Mouse (Mus musculus) monocyte, adult 2 months (primary cell): ENCODE data around the gene Acvrl1.
A peak's percentile ranks its signal among the peaks of the same experiment; 100 is the strongest.

ENCODE experiments used
- DNase-seq, 2 experiments: peaks; one replicate each; pipeline ENCODE4 v3.0.0; 2022; ENCODE audit warnings: low spot score in 2 of 2, low read depth in 1 of 2

The Acvrl1 gene

DNA sequence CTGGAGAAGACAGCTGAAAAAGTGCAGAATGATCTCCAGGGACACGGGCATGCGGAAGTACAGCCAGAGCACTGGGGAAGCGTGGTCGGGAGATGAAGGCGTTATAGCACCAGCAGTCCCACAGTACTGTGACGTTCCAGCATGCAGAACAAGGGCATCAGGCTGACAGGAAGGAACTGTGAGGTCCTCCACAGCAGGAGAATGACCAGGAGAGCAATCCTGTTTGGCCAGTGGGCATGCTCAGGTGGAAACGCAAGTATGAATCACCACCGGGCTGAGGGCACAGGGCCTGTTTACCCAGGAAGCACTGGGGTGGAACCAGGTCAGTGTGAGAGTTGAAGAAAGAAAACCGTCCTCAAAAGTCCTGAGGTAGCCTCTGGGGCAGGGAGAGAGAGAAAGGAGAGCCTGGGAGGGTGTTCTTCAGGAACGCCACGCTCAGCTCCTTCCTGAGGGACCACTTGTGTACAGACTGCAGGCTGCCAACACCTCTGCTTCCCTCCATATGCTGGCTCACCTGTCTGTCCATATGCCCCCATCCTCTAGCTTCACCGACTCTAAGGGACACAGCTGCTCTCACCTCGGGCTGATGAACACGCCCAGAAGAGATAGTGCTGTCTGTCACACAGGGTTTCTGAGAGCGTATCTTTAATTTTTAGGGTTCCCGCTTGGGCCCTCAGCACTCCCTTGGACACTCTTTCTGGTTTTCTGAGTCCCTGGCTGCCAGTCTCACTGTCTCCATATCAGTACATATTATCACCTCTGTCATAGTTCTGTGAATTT lies 37.5 kb downstream of the Acvrl1 start:
- no peak for DNase-seq

DNA sequence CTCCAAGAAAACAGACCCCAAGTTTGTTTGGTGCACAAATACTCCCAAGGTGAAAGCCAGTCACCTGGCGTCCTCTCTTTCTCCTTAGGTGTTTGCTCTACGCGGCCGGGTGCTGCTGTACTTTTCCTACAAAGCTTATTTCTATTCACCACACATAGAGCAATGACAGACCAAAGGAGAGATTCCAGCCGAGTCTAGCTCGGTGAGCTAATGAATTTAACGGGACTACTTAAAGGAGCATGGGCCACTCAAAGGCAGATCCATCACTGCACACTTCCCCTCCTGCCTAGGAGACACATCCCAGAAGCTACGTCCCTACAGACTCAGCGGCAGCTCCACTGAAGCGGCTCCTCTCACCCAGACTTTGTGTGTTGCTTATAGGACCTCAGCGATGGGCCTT lies 39.2 kb downstream of the Acvrl1 start:
- DNase-seq = no peak

DNA sequence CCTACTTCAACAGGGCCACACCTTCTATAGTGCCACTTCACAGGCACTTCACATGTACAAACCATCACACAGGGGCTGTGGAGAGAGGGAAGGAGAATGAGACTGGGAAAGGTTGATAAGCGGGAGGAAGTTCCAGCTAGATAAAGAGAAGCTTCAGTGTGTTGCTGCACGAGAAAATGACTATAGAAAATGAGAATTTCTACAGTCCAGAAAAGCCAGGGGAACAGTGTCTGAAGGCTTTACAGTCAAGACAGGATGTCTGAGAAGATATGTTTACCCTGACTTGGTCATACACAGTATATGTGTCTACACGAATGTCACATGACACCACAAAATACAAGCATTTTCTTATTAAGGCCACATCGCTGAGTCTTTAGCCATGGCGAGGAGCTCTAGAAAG lies 41.6 kb downstream of the Acvrl1 start:
- DNase-seq = no peak

DNA sequence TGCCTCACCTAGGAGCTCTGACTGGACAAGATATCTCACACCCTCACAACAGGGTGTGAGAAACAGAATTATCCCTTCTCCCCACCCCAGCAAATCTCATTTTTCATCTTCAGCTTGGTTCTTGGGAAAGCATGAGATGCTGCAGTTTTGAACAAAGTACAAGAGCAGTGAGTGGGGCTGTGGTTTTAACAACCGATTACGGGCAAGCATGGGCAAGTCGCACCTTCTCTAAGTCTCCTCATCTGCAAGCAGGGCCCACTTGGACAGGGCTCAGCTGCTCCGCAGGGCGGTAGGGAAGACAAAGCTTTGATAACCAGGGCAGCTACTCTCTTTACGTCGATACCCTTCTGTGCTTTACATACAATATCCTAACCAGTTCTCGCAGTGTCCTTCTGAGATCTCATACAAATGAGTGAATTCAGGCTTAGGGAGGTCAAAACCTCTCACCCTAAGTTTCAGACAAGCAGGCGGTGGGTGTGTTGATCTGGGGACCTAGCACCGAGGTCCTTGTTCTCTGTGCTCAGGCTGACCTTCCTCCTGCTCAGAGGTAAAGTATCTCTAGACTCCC lies 42.2 kb downstream of the Acvrl1 start:
- DNase-seq = no peak

DNA sequence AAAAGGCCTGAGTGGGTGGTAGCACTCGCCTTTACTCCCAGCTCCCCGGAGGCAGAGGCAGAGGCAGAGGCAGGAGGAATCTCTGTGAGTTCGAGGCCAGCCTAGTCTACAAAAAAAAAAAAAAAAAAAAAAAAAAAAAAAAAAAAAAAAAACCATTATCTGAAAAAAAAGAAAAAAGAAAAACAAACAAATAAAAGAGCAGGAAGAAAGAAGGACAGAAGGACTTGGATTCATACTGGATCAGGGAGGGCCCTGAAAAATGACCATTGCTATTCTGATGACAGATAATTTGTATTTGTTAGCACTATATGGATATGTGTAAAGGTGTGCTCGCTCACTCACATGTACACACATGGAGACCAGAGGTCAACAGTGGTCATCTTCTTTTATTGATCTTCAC lies 43.0 kb downstream of the Acvrl1 start:
- DNase-seq = no peak

DNA sequence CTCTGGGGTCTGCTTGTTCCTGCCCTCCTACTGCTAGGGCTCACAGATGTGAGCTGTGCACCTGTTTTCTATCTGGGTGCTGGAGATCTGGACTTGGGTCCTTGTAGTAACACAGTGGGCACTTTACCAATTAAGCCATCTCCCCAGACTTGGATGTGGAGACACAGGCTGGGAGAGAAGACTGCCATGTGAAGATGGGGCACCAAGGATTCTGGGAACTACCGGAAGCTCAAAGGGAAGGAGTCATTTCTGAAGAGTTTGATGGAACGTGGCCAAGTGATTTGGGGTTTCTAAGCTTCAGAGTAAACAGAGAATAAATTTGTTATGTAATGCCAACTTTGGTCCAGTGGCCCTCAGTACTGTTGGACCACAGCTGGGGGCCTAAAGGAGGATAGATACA lies 43.7 kb downstream of the Acvrl1 start:
- DNase-seq = no peak

DNA sequence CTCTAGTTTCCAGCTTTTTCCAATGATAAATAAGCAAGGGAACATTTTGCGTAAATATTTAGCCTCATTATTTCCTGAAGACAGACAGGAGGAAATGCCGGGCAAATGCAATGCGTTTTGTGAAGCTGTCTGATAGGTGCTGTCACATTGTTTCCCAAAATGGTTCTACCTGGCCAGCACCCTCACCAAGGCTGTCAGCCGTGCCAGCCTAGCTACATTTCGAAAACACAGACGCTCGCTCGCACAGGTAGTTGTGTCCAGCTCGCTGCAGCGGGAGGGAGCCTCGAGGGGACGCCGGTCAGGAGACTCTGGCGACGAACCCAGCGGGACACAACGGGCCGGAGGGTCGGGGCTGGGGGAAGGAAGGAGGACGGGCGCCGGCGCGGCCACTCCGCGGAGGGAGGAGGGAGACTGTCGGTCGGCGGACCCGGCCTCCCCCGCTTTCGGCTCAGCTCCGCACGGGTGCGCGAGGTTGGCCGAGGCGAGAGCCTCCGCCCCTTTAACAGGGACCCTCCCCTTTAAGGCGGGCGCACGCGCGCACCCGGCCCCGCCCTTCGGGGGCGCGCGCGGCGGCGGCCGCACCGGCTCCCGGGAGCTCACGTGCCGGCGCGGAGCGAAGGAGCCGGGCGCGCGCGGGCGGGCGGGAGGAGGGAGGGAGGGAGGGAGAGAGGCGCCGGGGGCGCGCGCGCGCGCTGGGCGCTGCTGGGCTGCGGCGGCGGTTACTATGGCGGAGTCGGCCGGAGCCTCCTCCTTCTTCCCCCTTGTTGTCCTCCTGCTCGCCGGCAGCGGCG lies 45.3 kb downstream of the Acvrl1 start, which contains the start of gene Acvr1b:
Gene Acvr1b, plus strand, starts transcription at position 647 of the 791 bp plus-strand sequence.
- peak; percentile 44 to 75 for DNase-seq

DNA sequence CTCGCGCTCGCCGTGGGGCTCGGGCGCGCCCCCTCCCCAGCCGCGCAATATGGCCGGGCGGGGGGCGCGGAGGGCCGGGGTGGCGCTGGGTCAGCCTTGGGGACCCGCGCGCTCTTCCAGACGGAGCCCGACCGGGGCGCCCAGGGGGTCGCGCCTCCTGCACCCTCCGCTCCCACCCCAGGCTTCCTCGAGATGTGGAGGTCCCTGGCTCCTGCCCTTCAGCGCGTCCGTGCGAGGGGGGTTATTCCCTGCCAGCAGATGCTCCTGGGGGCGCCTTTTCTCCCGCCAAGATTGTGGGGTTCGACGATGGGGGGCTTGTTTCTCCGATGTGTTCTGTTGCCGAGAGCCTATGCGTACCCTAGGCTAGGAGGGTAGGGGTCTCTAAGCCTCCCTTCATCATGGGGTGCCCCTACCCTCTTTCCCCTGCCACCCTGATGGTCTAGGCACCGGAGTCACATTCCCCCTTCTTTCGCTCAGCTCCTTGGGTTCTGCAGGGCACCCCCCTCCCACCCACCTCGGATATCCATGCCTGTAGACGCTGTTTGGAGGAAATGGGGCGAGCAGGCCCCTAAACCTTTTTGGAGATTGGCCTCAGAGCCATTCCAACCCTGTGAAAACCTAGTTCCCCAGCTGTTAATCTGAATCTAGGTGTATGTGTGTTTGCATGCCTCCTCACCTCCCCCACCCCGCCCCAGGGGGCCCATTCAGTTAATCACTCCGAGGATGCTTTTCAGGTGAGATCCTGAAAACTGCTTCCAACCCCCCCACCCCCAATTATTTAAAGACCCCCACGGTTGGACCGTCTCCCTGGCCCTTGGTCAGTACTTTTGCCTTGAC lies 46.2 kb downstream of the Acvrl1 start:
- no peak for DNase-seq

DNA sequence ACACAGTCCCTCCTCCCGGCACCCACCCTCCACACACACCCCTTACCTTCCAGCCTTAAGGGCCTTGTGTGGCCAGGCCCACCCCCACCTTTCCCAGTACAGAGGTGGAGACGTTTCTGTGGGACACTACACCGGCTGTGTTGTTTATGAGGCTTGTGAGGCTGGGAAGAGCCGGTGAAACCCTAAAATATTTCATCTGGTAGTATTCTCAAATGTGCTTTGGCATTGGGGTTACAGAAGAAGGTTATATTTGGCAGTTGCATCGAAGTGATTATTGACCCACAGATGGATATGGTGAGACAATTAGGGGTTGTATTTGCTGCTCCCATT lies 46.8 kb downstream of the Acvrl1 start:
- no peak for DNase-seq

DNA sequence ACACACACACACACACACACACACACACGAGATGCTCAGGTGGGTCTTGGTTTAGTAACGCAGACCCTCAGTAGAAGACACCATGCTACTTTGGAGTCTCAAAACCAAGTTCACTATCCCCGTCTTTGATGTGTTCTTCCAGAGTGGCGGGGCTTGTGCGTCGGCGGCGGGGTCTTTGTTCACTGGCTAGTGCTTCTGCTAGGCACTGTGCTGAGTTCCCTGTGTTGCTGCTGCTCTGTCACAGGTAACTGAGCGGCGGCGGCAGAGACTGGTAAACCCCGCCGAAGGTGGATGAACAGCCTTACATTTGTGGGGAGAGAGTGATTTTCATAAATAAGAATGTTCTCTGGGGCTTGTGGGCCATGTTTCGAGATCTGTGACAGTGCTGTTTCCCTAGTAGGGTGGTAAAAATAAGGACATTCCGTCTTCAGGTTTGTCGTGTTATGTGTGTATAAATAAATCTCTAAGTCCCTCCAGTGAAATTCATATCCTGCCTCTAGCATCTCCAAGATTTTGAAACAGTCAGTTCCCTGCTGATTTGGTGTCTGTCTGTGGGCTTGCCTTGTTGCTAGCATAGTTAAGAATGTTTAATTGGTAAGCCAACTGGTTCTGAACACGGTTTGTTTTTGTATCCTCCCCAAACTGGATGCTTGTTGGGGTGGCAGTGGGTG lies 47.4 kb downstream of the Acvrl1 start:
- DNase-seq = no peak

DNA sequence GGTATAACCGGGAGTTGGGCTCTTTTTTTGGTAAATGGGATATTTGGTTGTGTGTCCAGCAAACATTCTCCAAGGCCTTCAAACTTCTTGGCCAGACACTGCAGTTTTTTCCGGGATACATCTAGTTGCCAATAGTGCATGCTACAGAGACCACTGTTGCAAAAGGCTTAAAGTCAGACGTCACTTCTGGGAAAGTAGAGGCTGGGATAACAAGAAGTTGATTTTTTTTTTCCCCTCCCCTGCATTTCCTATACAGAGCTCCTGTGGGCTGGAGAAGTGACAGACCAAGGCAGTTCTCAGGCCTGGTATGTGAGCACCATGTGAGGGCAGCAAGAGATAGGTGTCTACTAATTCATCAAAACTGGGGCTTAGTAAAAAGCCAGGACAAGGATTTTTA lies 48.0 kb downstream of the Acvrl1 start:
- DNase-seq = no peak

DNA sequence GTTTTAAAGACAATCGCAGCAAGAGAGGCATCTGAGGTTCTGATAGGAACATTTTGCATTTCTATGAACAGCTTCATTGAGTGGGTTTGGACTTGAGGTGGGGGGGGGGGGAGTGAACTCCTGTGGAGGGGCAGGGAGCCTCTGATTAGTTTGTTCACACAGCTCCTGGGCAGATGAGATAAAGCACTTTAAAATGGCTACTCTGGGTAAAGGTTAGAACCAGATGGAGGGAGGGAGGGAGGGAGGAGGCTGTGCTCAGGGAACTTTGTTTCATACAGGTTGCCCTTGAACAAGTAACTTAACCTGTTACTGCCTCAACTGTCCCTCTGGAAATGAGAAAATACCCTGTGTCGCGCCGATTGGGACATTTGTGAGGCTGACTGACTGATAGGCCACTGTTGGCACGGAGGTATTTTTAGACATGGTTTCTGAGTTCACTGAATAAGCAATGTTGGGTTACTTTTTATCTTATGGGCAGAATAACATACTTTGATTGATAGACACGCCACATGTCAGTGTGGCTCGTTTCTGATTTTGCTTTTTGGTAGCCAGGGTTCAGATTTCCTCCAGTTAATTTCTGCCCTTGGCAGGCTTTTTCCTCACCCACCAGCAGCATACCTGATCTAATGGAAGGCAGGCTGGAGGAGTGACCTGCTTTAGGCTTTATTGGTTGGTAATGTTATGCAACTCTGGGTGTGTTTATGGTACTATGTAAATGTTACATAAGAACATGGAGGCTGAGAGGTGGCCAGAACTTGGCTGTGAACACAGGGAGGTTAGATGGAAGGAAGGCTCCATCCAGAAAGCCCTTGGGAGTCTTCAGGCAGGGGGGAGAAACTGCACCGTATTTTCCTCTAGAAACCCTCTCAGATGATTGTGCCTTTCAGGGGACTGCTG lies 48.7 kb downstream of the Acvrl1 start:
- DNase-seq = no peak

DNA sequence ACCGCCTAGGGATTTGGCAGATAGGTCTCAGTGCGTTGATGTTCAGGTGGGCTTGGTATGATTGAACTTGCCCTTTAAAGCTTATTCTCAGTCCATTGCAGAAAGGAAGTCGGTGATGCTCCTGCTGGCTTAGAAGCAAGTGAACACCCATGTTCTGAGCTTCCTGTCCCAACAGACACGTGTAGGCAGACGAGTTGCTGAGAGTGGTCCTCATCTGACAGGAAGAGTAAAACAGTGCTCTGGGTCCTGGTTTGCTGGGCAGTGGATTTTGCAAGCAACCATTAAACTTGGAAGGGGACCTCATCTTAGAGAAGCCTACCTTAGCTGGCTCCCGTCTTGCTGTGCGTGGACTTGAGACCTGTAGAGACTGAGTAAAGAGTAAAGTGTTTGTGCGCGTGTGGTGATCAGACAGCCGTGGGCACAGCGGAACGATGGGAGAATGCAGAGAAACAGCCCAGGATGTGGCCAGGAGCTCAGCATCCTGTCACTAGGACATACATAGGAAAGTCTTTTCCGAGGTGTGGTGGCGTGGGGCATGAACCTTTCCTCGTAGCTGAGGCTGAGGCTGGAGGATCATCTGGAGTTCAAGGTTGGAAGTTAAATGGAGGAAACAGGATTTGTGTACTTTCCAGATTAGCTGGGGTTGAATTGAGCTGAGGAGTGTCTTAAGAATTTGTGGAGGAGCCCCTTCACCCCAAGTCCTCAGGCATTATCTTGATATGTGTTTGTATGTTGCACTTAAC lies 52.2 kb downstream of the Acvrl1 start:
- DNase-seq = no peak

DNA sequence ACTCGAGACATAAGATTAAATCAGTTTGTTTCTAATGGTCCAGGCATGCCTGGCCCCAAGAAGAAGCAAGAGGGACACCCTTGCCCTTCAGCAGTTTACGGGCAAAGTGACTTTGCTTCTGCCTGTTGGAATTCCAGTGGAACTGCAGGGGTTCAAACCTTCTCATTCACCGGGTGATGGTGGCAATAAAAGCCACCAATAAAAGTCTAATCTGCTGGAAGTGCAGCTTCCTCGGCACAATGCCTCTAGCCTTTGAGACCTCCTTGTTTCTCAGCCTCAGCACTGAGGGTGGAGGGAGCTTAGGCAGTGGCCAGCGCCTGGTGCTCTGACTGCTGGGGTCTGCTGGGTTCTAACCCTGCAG lies 52.8 kb downstream of the Acvrl1 start:
- DNase-seq = no peak

DNA sequence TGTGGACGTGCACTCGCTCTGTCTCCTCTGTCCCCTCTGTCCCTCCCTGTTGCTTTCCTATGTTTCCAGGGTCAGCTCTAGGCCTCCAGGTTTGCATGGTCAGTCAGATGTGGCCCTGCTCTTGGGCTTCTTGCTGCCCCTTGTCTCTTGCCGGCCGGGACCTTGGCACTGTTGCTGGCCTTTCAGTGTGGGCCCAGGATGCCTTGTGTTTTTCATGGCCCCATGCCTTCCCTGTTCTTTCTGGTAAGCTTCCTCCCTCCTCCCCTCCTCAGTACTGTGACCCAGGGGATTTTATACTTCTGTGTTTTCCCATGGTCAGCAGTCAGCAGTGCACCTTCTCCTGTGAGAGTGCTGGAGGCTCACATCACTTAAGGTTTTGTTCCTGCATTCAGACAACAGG lies 53.2 kb downstream of the Acvrl1 start:
- DNase-seq = no peak

DNA sequence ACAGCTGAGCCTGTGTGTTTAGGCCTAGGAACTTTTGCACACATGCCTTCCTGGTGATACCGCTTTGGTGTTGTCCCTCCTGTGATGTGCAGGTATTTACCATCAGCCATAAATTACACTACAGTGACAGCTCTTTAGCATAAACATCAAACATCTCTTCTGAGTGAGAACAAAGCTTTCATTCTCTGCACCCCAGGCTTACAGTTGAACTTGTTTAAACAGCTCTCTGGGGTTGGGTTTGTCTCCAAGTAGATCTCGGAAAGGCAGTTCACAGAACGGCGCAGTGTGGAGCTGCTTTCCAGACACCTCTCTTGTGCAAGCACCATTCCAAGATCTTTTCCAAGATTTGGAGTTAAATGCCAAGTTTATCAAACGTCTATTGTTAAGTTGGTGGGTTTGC lies 54.4 kb downstream of the Acvrl1 start:
- no peak for DNase-seq

DNA sequence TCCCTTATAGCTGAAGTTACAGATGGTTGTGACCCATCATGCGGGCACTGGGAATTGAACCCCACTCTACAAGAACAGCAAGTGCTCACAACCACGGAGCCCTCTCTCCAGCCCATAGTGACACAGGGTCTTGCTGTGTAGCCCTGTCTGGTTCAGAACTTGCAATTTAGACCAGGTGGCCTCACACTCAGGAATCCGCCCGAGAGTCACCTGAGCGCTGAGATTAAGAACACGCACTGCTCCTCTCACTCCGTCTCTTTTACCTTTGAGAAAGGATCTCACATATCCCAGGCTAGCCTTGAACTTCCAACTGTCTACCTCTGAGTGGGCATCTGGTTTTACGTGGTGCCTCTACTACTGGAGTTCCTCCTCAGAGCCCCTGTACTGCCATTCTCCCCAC lies 56.0 kb downstream of the Acvrl1 start:
- no peak for DNase-seq

DNA sequence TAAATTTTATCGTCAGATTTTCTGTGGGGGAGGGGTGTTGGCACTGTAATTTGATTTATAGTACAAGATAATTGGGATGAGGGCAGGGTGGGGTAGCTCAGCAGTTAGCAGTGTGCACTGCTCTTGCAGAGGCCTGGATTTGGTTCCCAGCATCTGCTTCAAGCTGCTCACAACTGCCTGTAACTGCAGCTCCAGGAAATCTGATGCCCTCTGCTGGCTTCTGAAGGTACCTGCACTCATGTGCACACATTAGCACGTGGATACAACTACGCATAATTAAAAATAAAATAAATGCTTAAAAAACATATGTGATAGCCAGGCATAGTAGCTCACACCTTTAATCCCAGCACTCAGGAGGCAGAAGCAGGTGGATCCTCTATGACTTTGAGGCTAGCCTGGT lies 57.2 kb downstream of the Acvrl1 start:
- DNase-seq = no peak

DNA sequence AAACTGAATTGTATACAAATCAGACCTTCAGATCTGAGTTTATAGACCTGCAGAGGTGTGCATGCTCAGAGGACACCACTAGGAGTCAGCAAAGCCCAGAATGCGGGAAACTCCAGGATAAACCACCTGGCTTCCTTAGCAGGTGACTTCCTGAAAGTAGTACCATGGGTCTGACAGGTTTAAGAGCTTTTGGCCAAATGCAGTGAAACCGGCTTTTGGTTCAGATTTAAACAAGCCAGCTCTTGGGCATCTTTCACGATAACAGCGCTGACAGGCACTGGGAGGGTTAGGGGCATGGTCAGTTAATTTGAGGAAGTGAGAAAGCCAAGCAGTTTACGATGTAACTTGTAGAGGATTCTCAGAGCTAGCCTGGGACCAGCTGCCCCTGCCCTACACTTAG lies 59.6 kb downstream of the Acvrl1 start:
- peak in 1 of 2 experiments; percentile 32 for DNase-seq
